Mouse (Mus musculus) limb, embryonic 15.5 days (tissue): ENCODE measurements around the gene Gm12830. TPM values are rescaled to one million over a fixed set of nuclear protein-coding genes. Genes with fewer than 3 reads are reported as not detected.
A peak's percentile ranks its signal among the peaks of the same experiment; 100 is the strongest.

ENCODE experiments used
- ATAC-seq: fragments of 200-750 bp; cut with Nextera tagmentation; 2 replicates; pipeline ENCODE4 v1.8.0; 2017; ENCODE audit warnings: low read depth, moderate TSS enrichment; ENCODE audit not compliant: insufficient number of reproducible peaks, low FRiP score, low TSS enrichment
- H3K27ac ChIP-seq: fragments of 300-500 bp; sonication (generic); 2 replicates; pipeline ENCODE4 v1.5.1; 2015; ENCODE audit warnings: moderate library complexity, mild to moderate bottlenecking, inconsistent platforms
- H3K27me3 ChIP-seq: fragments of 300-500 bp; sonication (generic); 2 replicates; pipeline ENCODE4 v1.6.1; 2015; ENCODE audit warnings: inconsistent platforms
- H3K36me3 ChIP-seq: fragments of 300-500 bp; sonication (generic); 2 replicates; pipeline ENCODE4 v1.6.1; 2015; ENCODE audit warnings: inconsistent platforms
- H3K4me1 ChIP-seq: fragments of 300-500 bp; sonication (generic); 2 replicates; pipeline ENCODE4 v1.6.1; 2015; ENCODE audit warnings: inconsistent platforms
- H3K4me2 ChIP-seq: fragments of 300-500 bp; sonication (generic); 2 replicates; pipeline ENCODE4 v1.6.1; 2015; ENCODE audit warnings: mild to moderate bottlenecking, inconsistent platforms
- H3K4me3 ChIP-seq: fragments of 300-500 bp; sonication (generic); 2 replicates; pipeline ENCODE4 v1.5.1; 2015; ENCODE audit warnings: mild to moderate bottlenecking, inconsistent platforms
- H3K9ac ChIP-seq: fragments of 300-500 bp; sonication (generic); 2 replicates; pipeline ENCODE4 v1.6.1; 2015; ENCODE audit warnings: inconsistent platforms
- H3K9me3 ChIP-seq: fragments of 300-500 bp; sonication (generic); 2 replicates; pipeline ENCODE4 v1.6.1; 2016; ENCODE audit warnings: inconsistent platforms
- WGBS: fragments of 180-500 bp; shearing (Covaris S2); methylation state at CpG from one replicate; pipeline ENCODE4 v1.1.7; 2015; 5-methylcytosine and 5-hydroxymethylcytosine counted together
- polyA plus RNA-seq: library from polyadenylated mRNA; unstranded; fragments of >200 nt; fragmentation: Nextera tagmentation; extraction: Ambion mirVana; gene quantifications from 2 replicates; pipeline ENCODE4 v1.2.1, GENCODE M21; 2015

Gene Gm12830
- polyA plus RNA-seq, 1 experiment from 2014 or later = not detected

- no peaks in the 10 kb centered on the region for H3K36me3 ChIP-seq
- no peaks in the 10 kb centered on the region for H3K9me3 ChIP-seq
- ATAC-seq = no peak
- peaks cover 34% of the 10 kb centered on the region for H3K27me3 ChIP-seq
- H3K4me3 ChIP-seq = no peak overlapping the region
- no peak overlapping the region for H3K27ac ChIP-seq
- H3K4me1 ChIP-seq = peaks cover 17% of the 10 kb centered on the region
- no peak overlapping the region for H3K4me2 ChIP-seq
- no peak overlapping the region for H3K9ac ChIP-seq
- 50% methylated on average over 6 of the region's 6 CpGs for WGBS
Observed at GRCm38 (mm10) chr4:114846723-114847122, 25.2 kb downstream of the Gm12830 start.

GRCm38 (mm10) chr4:114853968-114854367 is 32.4 kb downstream of the Gm12830 start:
- Histone ChIP-seq H3K4me1 (no peaks in the 10 kb centered on the region), H3K9ac (no peak overlapping the region), H3K27ac (no peak overlapping the region), H3K9me3 (no peaks in the 10 kb centered on the region), H3K27me3 (no peaks in the 10 kb centered on the region), H3K4me2 (no peak overlapping the region), H3K36me3 (no peaks in the 10 kb centered on the region), H3K4me3 (no peak overlapping the region)
- 27% methylated on average over 2 of the region's 2 CpGs for WGBS
- no peak for ATAC-seq

GRCm38 (mm10) chr4:114858426-114858825 is 36.9 kb downstream of the Gm12830 start:
- no peak overlapping the region for H3K9ac ChIP-seq
- 52% methylated on average over 5 of the region's 5 CpGs for WGBS
- no peaks in the 10 kb centered on the region for H3K9me3 ChIP-seq
- H3K27me3 ChIP-seq = no peaks in the 10 kb centered on the region
- no peak overlapping the region for H3K4me2 ChIP-seq
- no peaks in the 10 kb centered on the region for H3K4me1 ChIP-seq
- no peak overlapping the region for H3K27ac ChIP-seq
- ATAC-seq = no peak
- no peak overlapping the region for H3K4me3 ChIP-seq
- no peaks in the 10 kb centered on the region for H3K36me3 ChIP-seq

- Histone ChIP-seq H3K9me3 (no peaks in the 10 kb centered on the region), H3K4me2 (no peak overlapping the region), H3K4me3 (no peak overlapping the region), H3K27me3 (no peaks in the 10 kb centered on the region), H3K36me3 (no peaks in the 10 kb centered on the region), H3K9ac (no peak overlapping the region), H3K4me1 (no peaks in the 10 kb centered on the region), H3K27ac (no peak overlapping the region)
- WGBS = 69% methylated on average over 5 of the region's 5 CpGs
- no peak for ATAC-seq
Observed at GRCm38 (mm10) chr4:114863166-114863565, 41.6 kb downstream of the Gm12830 start.

- Histone ChIP-seq H3K4me2 (no peak overlapping the region), H3K36me3 (no peaks in the 10 kb centered on the region), H3K27ac (no peak overlapping the region)
Observed at GRCm38 (mm10) chr4:114869765-114870490, 48.4 kb downstream of the Gm12830 start.

GRCm38 (mm10) chr4:114876441-114876972 is 55.0 kb downstream of the Gm12830 start:
- WGBS = 20% methylated on average over 8 of the region's 8 CpGs
- H3K27me3 ChIP-seq = peaks cover 6% of the 10 kb centered on the region; the same call in 1 of the 2 replicates
- no peak overlapping the region for H3K4me3 ChIP-seq
- no peak overlapping the region for H3K9ac ChIP-seq
- H3K4me2 ChIP-seq = no peak overlapping the region
- no peak overlapping the region for H3K27ac ChIP-seq
- no peaks in the 10 kb centered on the region for H3K36me3 ChIP-seq
- H3K4me1 ChIP-seq = no peaks in the 10 kb centered on the region
- ATAC-seq = no peak
- no peaks in the 10 kb centered on the region for H3K9me3 ChIP-seq

More at GRCm38 (mm10) chr4:114869765-114870490, 48.4 kb downstream of the Gm12830 start:
- Histone ChIP-seq H3K4me1 (no peaks in the 10 kb centered on the region), H3K9me3 (no peaks in the 10 kb centered on the region), H3K27me3 (no peaks in the 10 kb centered on the region), H3K4me3 (no peak overlapping the region), H3K9ac (no peak overlapping the region)
- WGBS = 42% methylated on average over 11 of the region's 11 CpGs
- ATAC-seq = no peak

- H3K27ac ChIP-seq = no peak overlapping the region
- H3K27me3 ChIP-seq = peaks cover 17% of the 10 kb centered on the region
- H3K4me2 ChIP-seq = no peak overlapping the region
- H3K36me3 ChIP-seq = no peaks in the 10 kb centered on the region
- H3K9me3 ChIP-seq = no peaks in the 10 kb centered on the region
- ATAC-seq = no peak
- no peak overlapping the region for H3K4me3 ChIP-seq
- H3K9ac ChIP-seq = no peak overlapping the region
- 93% methylated on average over 1 of the region's 1 CpGs for WGBS
- H3K4me1 ChIP-seq = no peaks in the 10 kb centered on the region
Observed at GRCm38 (mm10) chr4:114882232-114882631, 60.7 kb downstream of the Gm12830 start.

GRCm38 (mm10) chr4:114897853-114898252 is 76.3 kb downstream of the Gm12830 start:
- H3K9ac ChIP-seq = no peak overlapping the region
- no peak overlapping the region for H3K4me2 ChIP-seq
- WGBS = 8% methylated on average over 4 of the region's 4 CpGs
- no peaks in the 10 kb centered on the region for H3K9me3 ChIP-seq
- no peak overlapping the region for H3K4me3 ChIP-seq
- ATAC-seq = no peak
- H3K27ac ChIP-seq = no peak overlapping the region
- peaks cover 89% of the 10 kb centered on the region for H3K27me3 ChIP-seq
- H3K4me1 ChIP-seq = peaks cover 13% of the 10 kb centered on the region
- no peaks in the 10 kb centered on the region for H3K36me3 ChIP-seq

- Histone ChIP-seq H3K27ac (no peak overlapping the region), H3K27me3 (peaks cover 97% of the 10 kb centered on the region), H3K4me2 (no peak overlapping the region), H3K9me3 (no peaks in the 10 kb centered on the region), H3K4me1 (peaks cover 15% of the 10 kb centered on the region), H3K36me3 (no peaks in the 10 kb centered on the region), H3K4me3 (no peak overlapping the region), H3K9ac (no peak overlapping the region)
- WGBS = 8% methylated on average over 3 of the region's 3 CpGs
- no peak for ATAC-seq
Observed at GRCm38 (mm10) chr4:114899885-114900284, 78.4 kb downstream of the Gm12830 start.

- Histone ChIP-seq H3K4me3 (no peak overlapping the region), H3K9me3 (no peaks in the 10 kb centered on the region), H3K9ac (no peak overlapping the region), H3K4me2 (no peak overlapping the region), H3K4me1 (peaks cover 15% of the 10 kb centered on the region), H3K27me3 (peaks cover 99% of the 10 kb centered on the region), H3K27ac (no peak overlapping the region), H3K36me3 (no peaks in the 10 kb centered on the region)
- no peak for ATAC-seq
- 11% methylated on average over 33 of the region's 33 CpGs for WGBS
Observed at GRCm38 (mm10) chr4:114900866-114901642, 79.5 kb downstream of the Gm12830 start.

GRCm38 (mm10) chr4:114901643-114902351 is 80.3 kb downstream of the Gm12830 start:
- Histone ChIP-seq H3K4me3 (peak overlapping the region; percentile 25), H3K9me3 (no peaks in the 10 kb centered on the region), H3K27me3 (peaks cover 98% of the 10 kb centered on the region), H3K36me3 (no peaks in the 10 kb centered on the region), H3K27ac (no peak overlapping the region), H3K4me2 (peak overlapping the region; percentile 36), H3K9ac (no peak overlapping the region), H3K4me1 (peaks cover 15% of the 10 kb centered on the region)
- 2% methylated on average over 42 of the region's 42 CpGs for WGBS
- no peak for ATAC-seq
